Mouse (Mus musculus) liver, postnatal 0 days (tissue): ENCODE measurements around the gene Prkacb.

ENCODE experiments used
- CTCF ChIP-seq: sonication (generic); IDR thresholded peaks from 2 replicates; pipeline ENCODE4 v1.5.1; 2016; ENCODE audit warnings: antibody characterized with exemption, low read depth
- EP300 ChIP-seq: IDR thresholded peaks from 2 replicates; pipeline ENCODE4 v1.6.1; 2016; ENCODE audit warnings: antibody characterized with exemption, low read depth, mild to moderate bottlenecking

- TF ChIP-seq CTCF (no peak), EP300 (no peak)
These were observed 19.1 kb downstream of the Prkacb start for GRCm38 (mm10) chr3:146793554-146794257.
